Mouse (Mus musculus) midbrain, embryonic 14.5 days (tissue): ENCODE measurements at regions not wholly inside any gene's neighbourhood (a gene's known extent, or its start where the extent isn't known, plus 50 kb on each side); places are given as distances from the start of the nearest gene placed in this dataset.
"Not testable (repeated sequence)": the region's sequence is repeated elsewhere in the genome, so short reads cannot be mapped to it uniquely, and the experiment has no call there.

Experiments
- ATAC-seq: fragments of 200-750 bp; cut with Nextera tagmentation; 2 replicates; pipeline ENCODE4 v1.8.0; 2017; ENCODE audit warnings: moderate number of reproducible peaks, moderate library complexity; ENCODE audit not compliant: low FRiP score, low TSS enrichment
- DNase-seq: peaks from one replicate; pipeline ENCODE4 v3.0.0-alpha.2; 2015
- H3K27ac ChIP-seq: fragments of 300-500 bp; sonication (generic); replicated peaks from 2 replicates; pipeline ENCODE4 v1.5.1; 2014; ENCODE audit warnings: mild to moderate bottlenecking, low read depth, low read length, moderate library complexity
- H3K27me3 ChIP-seq: fragments of 300-500 bp; sonication (generic); 2 replicates; pipeline ENCODE4 v1.6.1; 2014; ENCODE audit warnings: low read length, control low read depth, mixed read lengths; ENCODE audit not compliant: control insufficient read depth, insufficient read depth
- H3K36me3 ChIP-seq: fragments of 300-500 bp; sonication (generic); 2 replicates; pipeline ENCODE4 v1.6.1; 2014; ENCODE audit warnings: low read length, control low read depth; ENCODE audit not compliant: control insufficient read depth, insufficient read depth
- H3K4me1 ChIP-seq: fragments of 300-500 bp; sonication (generic); 2 replicates; pipeline ENCODE4 v1.6.1; 2014; ENCODE audit warnings: mild to moderate bottlenecking, antibody characterized with exemption, low read length, control low read depth; ENCODE audit not compliant: control insufficient read depth, insufficient read depth
- H3K4me2 ChIP-seq: fragments of 300-500 bp; sonication (generic); 2 replicates; pipeline ENCODE4 v1.6.1; 2014; ENCODE audit warnings: mild to moderate bottlenecking, low read length, moderate library complexity
- H3K4me3 ChIP-seq: fragments of 300-500 bp; sonication (generic); replicated peaks from 2 replicates; pipeline ENCODE4 v1.5.1; 2014; ENCODE audit warnings: low read depth, low read length
- H3K9ac ChIP-seq: fragments of 300-500 bp; sonication (generic); replicated peaks from 2 replicates; pipeline ENCODE4 v1.6.1; 2014; ENCODE audit warnings: mild to moderate bottlenecking, low read length, moderate library complexity
- H3K9me3 ChIP-seq: fragments of 300-500 bp; sonication (generic); 2 replicates; pipeline ENCODE4 v1.6.1; 2016; ENCODE audit warnings: low read length, control low read depth, mixed read lengths; ENCODE audit not compliant: control insufficient read depth
- WGBS: fragments of 180-500 bp; shearing (Covaris S2); extraction: QIAGEN DNeasy Blood & Tissue Kit; methylation state at CpG from one replicate; pipeline ENCODE4 v1.1.7; 2014; 5-methylcytosine and 5-hydroxymethylcytosine counted together

- ATAC-seq (no peak), DNase-seq (peak; percentile 63)
- Histone ChIP-seq H3K4me3 (no peak overlapping the region), H3K4me1 (no peaks in the 10 kb centered on the region), H3K36me3 (no peaks in the 10 kb centered on the region), H3K9ac (no peak overlapping the region), H3K27ac (no peak overlapping the region), H3K4me2 (no peak overlapping the region), H3K27me3 (no peaks in the 10 kb centered on the region), H3K9me3 (no peaks in the 10 kb centered on the region)
These were observed 51.4 kb upstream of the Dpt start for GRCm38 (mm10) chr1:164744955-164745608.

- DNase-seq (no peak), ATAC-seq (no peak)
- no peaks in the 10 kb centered on the region for H3K36me3 ChIP-seq
- H3K9me3 ChIP-seq: no peaks in the 10 kb centered on the region
- H3K27me3 ChIP-seq: no peaks in the 10 kb centered on the region
- H3K27ac ChIP-seq: no peak overlapping the region
- H3K4me1 ChIP-seq: no peaks in the 10 kb centered on the region
- H3K9ac ChIP-seq: no peak overlapping the region
- WGBS: 80% methylated on average over 3 of the region's 3 CpGs
- no peak overlapping the region for H3K4me2 ChIP-seq
- no peak overlapping the region for H3K4me3 ChIP-seq
These were observed 51.9 kb upstream of the Dpt start for GRCm38 (mm10) chr1:164744499-164744898.

- WGBS: 95% methylated on average over 8 of the region's 9 CpGs
- not testable (repeated sequence) for H3K9me3 ChIP-seq, H3K4me3 ChIP-seq, H3K4me2 ChIP-seq, DNase-seq, H3K27ac ChIP-seq, H3K27me3 ChIP-seq, H3K36me3 ChIP-seq, ATAC-seq, H3K9ac ChIP-seq, H3K4me1 ChIP-seq
These were observed 53.5 kb upstream of the Dpt start for GRCm38 (mm10) chr1:164742897-164743296.

GRCm38 (mm10) chr1:164735646-164736045 is 60.8 kb upstream of the Dpt start:
- H3K9me3 ChIP-seq: no peaks in the 10 kb centered on the region
- no peak overlapping the region for H3K27ac ChIP-seq
- no peak for ATAC-seq
- DNase-seq: no peak
- WGBS: 63% methylated on average over 1 of the region's 1 CpGs
- no peaks in the 10 kb centered on the region for H3K27me3 ChIP-seq
- no peak overlapping the region for H3K4me3 ChIP-seq
- H3K36me3 ChIP-seq: no peaks in the 10 kb centered on the region
- no peak overlapping the region for H3K4me2 ChIP-seq
- H3K4me1 ChIP-seq: no peaks in the 10 kb centered on the region
- H3K9ac ChIP-seq: no peak overlapping the region

- Histone ChIP-seq H3K27me3 (no peaks in the 10 kb centered on the region), H3K9ac (no peak overlapping the region), H3K27ac (no peak overlapping the region), H3K4me2 (no peak overlapping the region), H3K9me3 (no peaks in the 10 kb centered on the region), H3K4me1 (no peaks in the 10 kb centered on the region), H3K4me3 (no peak overlapping the region), H3K36me3 (no peaks in the 10 kb centered on the region)
- 80% methylated on average over 3 of the region's 3 CpGs for WGBS
- ATAC-seq (no peak), DNase-seq (no peak)
These were observed 62.7 kb upstream of the Dpt start for GRCm38 (mm10) chr1:164733741-164734140.

- ATAC-seq (no peak), DNase-seq (no peak)
- H3K4me2 ChIP-seq: no peak overlapping the region
- WGBS: 4% methylated on average over 1 of the region's 1 CpGs
- no peaks in the 10 kb centered on the region for H3K4me1 ChIP-seq
- no peak overlapping the region for H3K27ac ChIP-seq
- H3K27me3 ChIP-seq: no peaks in the 10 kb centered on the region
- H3K4me3 ChIP-seq: no peak overlapping the region
- no peaks in the 10 kb centered on the region for H3K9me3 ChIP-seq
- no peak overlapping the region for H3K9ac ChIP-seq
- H3K36me3 ChIP-seq: no peaks in the 10 kb centered on the region
These were observed 74.4 kb upstream of the Dpt start for GRCm38 (mm10) chr1:164722054-164722453.

- no peaks in the 10 kb centered on the region for H3K4me1 ChIP-seq
- H3K36me3 ChIP-seq: no peaks in the 10 kb centered on the region
- H3K9ac ChIP-seq: no peak overlapping the region
- H3K9me3 ChIP-seq: no peaks in the 10 kb centered on the region
- no peak overlapping the region for H3K4me3 ChIP-seq
- H3K4me2 ChIP-seq: no peak overlapping the region
- H3K27ac ChIP-seq: no peak overlapping the region
- DNase-seq: no peak
- no peaks in the 10 kb centered on the region for H3K27me3 ChIP-seq
- 70% methylated on average over 2 of the region's 2 CpGs for WGBS
- ATAC-seq: no peak
These were observed 81.5 kb upstream of the Dpt start for GRCm38 (mm10) chr1:164714905-164715304.

- Histone ChIP-seq H3K4me2 (no peak overlapping the region), H3K4me3 (no peak overlapping the region), H3K36me3 (no peaks in the 10 kb centered on the region), H3K9me3 (no peaks in the 10 kb centered on the region), H3K9ac (no peak overlapping the region), H3K4me1 (no peaks in the 10 kb centered on the region), H3K27me3 (no peaks in the 10 kb centered on the region), H3K27ac (no peak overlapping the region)
- DNase-seq: no peak
- ATAC-seq: no peak
- WGBS: 82% methylated on average over 4 of the region's 4 CpGs
These were observed 82.5 kb upstream of the Dpt start for GRCm38 (mm10) chr1:164713798-164714551.

GRCm38 (mm10) chr1:164712514-164712913 is 83.9 kb upstream of the Dpt start:
- Histone ChIP-seq H3K9me3 (no peaks in the 10 kb centered on the region), H3K4me1 (no peaks in the 10 kb centered on the region), H3K27ac (no peak overlapping the region), H3K27me3 (no peaks in the 10 kb centered on the region), H3K4me3 (no peak overlapping the region), H3K9ac (no peak overlapping the region), H3K4me2 (no peak overlapping the region), H3K36me3 (no peaks in the 10 kb centered on the region)
- WGBS: 84% methylated on average over 3 of the region's 3 CpGs
- no peak for ATAC-seq
- DNase-seq: no peak
